Mouse (Mus musculus): ENCODE data around the gene Akr1c14. TPM values are rescaled to one million over a fixed set of nuclear protein-coding genes. Genes with fewer than 3 reads are reported as not detected.

The Akr1c14 gene
- total RNA-seq, 2 experiments from 2014 or later = 1.3 TPM

GRCm38 (mm10) chr13:4129100-4129499 is 80.3 kb downstream of the Akr1c14 start:
- no peak overlapping the region for H3K27ac ChIP-seq
- intact Hi-C loops (cut with DNase I) = no loop called here
- DNase-seq (ENCODE audit: extremely low spot score in 1 of 2, low spot score in 2 of 2) = peak in 1 of 2 experiments; percentile 13

DNA sequence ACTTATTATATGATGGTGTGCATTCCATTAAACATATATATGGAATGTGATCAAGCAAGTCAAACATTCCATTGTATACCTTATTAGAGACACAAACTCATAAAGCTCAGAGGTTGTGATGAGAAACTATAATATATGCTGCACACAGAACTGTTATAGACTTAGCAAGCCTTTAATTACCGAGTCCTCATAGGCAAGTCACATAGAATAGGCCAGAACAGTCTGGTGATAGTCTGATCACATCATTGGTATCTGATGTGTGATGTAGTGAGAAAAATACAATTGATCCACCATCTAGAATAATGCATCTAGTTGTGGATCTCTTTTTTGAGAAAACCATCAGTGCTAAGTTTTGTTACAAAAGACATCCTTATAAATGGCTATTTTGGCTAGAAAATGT is 82.5 kb downstream of the Akr1c14 start:
- Histone ChIP-seq H3K27ac (no peak overlapping the region), H3K4me3 (no peak overlapping the region)
- intact Hi-C loops (cut with DNase I) = loop anchor here (5.0 kb wide), 2 partner anchors 56 to 481 kb away; no protein-coding TSS in a partner anchor
- no peak for TF ChIP-seq CTCF (IDR thresholded peaks at IDR 0.05)
- DNase-seq (ENCODE audit: extremely low spot score in 1 of 2, low spot score in 2 of 2) = no peak

More at GRCm38 (mm10) chr13:4129100-4129499, 80.3 kb downstream of the Akr1c14 start:
- TF ChIP-seq CTCF (IDR thresholded peaks at IDR 0.05) = peak; percentile 75
- no peak overlapping the region for H3K4me3 ChIP-seq

DNA sequence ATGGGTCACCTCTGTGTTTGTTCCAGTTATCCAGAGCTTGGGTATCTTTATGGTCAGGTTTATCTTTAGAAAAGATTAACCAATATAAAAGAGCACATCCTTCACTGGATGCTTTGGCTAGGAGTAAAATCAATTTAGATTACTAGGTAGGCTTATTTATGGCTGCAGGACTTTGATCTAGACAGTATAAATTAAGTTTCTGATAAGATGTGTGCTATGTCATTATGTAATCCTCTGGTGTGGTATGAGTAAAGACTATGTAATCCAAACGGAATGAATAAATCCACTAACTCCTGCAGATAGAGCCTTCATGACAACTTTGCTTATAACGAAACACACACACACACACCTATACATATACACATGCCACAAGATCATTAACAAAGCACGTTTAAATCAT is 82.9 kb downstream of the Akr1c14 start:
- intact Hi-C loops (cut with DNase I) = loop anchor here (5.0 kb wide), 2 partner anchors 56 to 481 kb away; no protein-coding TSS in a partner anchor
- no peak for TF ChIP-seq CTCF (IDR thresholded peaks at IDR 0.05)
- no peak for DNase-seq (ENCODE audit: extremely low spot score in 1 of 2, low spot score in 2 of 2)
- Histone ChIP-seq H3K27ac (no peak overlapping the region), H3K4me3 (no peak overlapping the region)

DNA sequence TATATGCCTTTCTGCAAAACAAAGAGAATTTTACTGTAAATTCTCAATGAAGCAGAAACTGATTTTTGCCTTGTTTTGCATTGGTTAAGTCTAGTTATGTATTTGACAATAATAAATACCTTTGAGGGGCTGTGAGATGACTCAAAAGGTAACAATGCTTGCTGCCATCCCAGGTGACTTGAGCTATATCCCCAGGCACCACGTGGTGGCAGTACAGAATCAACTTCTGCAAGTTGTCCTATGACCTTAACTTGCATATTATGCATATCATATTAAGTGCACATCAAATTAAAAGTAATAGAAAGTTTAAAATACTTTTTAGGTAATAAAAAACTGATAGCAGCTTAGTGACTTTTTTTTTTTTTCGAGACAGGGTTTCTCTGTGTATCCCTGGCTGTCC is 84.3 kb downstream of the Akr1c14 start:
- intact Hi-C loops (cut with DNase I) = loop anchor here (1.0 to 5.0 kb wide), 3 partner anchors 54 to 479 kb away; no protein-coding TSS in a partner anchor
- DNase-seq (ENCODE audit: extremely low spot score in 1 of 2, low spot score in 2 of 2) = peak; percentile 15 to 18
- Histone ChIP-seq H3K27ac (no peak overlapping the region), H3K4me3 (no peak overlapping the region)
- peak; percentile 59 for TF ChIP-seq CTCF (IDR thresholded peaks at IDR 0.05)

Other genes with a start within 250 kb of the Akr1c14 start
- not detected for gene Calml3, start 244.7 kb upstream of the Akr1c14 start, total RNA-seq (2021)
- not detected for gene Calm4, start 211.3 kb upstream of the Akr1c14 start, total RNA-seq (2021)
- gene Calm5, start 194.8 kb upstream of the Akr1c14 start, total RNA-seq (2021) = not detected
- gene Net1, start 130.8 kb upstream of the Akr1c14 start, total RNA-seq (2021) = 10 to 100 TPM; 54.9 to 73.7 TPM
- not detected for gene Tubal3, start 130.7 kb upstream of the Akr1c14 start, total RNA-seq (2021)
- gene Ucn3, start 103.7 kb upstream of the Akr1c14 start, total RNA-seq (2021) = under 1 TPM in 1 of 2 experiments, not detected in 1; 0.84 TPM
- 1 to 10 TPM; 1.1 to 1.6 TPM for gene Akr1c18, start 101.6 kb downstream of the Akr1c14 start, total RNA-seq (2021)
- gene Akr1c13, start 142.1 kb downstream of the Akr1c14 start, total RNA-seq (2021) = under 1 TPM in 1 of 2 experiments, not detected in 1; 0.36 TPM
- gene Akr1c19, start 179.7 kb downstream of the Akr1c14 start, total RNA-seq (2021) = not detected
- gene Akr1c12, start 230.4 kb downstream of the Akr1c14 start, total RNA-seq (2021) = not detected

Data from left cerebral cortex, adult 2 months (tissue).